Mouse (Mus musculus) embryo, embryonic 10 days (tissue): ENCODE results near the gene Wnt5b.
"Not testable (repeated sequence)": the region's sequence is repeated elsewhere in the genome, so short reads cannot be mapped to it uniquely, and the experiment has no call there.

Experiments used
- DNase-seq: peaks from one replicate; pipeline ENCODE4 v3.0.0-alpha.2; 2015; ENCODE audit warnings: low spot score

The Wnt5b gene

DNA sequence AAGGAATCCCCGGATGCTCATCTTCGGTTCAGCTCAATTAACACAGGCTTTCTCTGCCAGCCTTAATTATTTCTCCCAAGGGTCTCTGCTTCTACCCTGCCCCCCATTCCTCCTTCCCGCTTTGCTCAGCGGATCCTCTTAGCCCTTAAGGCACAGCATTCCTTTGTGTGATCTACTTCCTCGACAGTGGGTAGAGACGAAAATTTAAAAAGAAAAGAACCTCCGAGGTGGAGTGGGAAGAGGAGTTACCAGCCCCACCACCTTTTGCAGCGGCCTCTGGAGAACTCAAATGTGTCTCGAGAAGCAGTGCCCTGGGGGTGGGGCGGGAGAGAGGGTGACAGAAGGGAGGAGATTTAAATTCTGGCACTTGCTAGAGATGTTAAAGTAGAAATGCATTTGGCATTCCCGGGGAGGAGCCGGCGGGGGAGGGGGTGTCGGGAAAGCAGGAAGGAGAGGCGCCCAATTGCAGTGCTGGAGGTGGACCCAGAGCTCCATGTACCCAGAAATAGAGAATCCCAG, 92.1 kb downstream of the Wnt5b start:
- peak; percentile 55 for DNase-seq

DNA sequence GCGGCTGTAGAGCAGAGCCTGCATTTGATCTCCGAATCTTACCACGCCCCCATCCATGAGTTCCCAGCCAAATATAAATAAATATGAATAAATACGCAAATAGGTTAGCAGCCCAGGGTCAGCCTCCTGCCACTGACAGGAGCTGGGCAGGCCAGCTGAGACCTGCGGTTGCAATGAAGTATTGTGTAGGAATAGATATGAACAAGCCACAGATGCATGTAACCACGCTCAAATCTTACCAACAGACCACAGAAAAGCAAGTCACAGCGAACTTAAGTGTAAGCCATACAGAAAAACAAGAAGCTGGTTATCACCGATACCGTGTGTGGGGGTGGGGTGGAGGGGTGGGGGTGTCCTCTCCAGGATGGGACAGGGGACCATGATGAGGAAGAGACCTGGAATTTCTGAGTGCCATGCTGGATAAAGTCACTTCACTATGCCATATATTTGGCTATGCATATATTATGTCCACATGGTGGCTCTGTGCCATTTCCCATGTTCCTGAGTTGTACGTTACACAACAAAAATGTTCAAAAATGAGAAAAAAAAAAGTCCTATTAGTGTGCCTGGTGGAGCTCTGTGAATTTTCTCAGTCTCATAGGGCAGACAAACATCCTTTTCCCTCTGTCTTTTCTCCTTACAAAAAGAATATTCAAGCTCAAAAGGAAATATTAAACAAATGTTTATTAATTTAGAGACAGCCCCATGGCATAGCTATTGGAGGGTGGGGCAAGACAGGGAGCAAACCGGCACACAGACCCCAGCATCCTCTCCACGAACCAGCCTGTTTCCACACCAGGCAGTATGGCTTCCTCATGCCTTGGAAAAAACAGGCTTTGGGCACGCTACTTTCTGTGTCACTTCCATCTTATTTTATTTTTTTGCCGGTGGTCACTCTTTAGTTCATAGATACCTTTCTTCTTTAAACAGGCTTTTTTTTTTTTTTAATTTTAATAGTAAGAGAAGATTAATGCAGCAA, 92.9 kb downstream of the Wnt5b start:
- DNase-seq: no peak

DNA sequence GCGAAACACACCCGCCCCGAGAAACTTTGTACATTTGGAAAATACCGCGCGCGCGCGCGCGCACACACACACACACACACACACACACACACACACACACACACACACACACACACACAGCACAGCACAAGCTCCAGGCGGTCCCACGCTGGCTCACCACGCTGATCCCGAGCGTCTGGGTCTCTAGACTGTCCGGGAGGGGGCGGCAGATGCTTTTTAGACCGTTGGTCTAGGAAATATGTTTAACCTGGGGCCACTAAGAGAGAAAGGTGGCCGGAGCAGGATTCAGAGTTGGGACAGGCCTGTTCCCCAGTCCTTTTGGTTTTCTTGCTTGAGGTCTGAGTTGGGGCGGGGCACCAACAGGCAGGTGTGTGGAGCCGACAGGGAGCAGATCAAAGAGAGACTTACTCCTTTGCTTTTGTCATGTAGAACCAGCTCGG, 95.1 kb downstream of the Wnt5b start:
- DNase-seq: peak; percentile 77

DNA sequence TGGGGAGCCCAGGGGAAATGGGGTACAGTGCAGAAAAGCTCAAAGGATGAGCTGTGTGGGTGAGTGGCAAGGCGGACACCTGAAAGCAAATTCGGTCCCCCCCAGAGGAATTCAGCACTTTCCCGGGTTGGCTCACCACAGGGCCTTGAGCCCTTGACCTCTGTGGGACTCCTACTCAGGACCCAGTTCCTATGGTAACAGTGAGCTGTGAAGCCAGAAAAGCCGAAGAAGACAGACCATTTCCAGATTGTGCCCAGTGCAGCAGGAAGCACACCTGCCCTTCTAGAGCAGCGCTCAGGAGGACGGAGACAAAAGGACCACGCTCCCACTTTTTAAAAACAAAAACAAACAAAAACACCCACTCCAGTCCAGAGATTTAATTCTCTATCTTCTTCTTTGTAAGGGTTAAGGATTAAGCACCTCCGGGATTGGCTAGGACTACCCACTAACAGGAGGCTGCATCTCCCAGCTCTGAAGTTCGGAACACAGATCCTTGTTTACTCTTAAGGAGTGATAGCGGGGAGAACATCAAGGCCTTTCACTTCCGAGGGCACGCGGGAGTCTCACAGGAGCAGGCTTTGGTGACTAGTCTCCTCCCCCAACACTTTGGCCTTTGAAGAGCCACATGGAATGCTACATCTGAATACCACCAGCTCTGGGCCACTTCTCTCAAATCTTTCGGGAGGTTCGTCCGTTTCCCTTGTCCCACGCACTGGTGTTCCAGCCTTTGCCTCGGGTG, 95.7 kb downstream of the Wnt5b start:
- DNase-seq: peak; percentile 68

DNA sequence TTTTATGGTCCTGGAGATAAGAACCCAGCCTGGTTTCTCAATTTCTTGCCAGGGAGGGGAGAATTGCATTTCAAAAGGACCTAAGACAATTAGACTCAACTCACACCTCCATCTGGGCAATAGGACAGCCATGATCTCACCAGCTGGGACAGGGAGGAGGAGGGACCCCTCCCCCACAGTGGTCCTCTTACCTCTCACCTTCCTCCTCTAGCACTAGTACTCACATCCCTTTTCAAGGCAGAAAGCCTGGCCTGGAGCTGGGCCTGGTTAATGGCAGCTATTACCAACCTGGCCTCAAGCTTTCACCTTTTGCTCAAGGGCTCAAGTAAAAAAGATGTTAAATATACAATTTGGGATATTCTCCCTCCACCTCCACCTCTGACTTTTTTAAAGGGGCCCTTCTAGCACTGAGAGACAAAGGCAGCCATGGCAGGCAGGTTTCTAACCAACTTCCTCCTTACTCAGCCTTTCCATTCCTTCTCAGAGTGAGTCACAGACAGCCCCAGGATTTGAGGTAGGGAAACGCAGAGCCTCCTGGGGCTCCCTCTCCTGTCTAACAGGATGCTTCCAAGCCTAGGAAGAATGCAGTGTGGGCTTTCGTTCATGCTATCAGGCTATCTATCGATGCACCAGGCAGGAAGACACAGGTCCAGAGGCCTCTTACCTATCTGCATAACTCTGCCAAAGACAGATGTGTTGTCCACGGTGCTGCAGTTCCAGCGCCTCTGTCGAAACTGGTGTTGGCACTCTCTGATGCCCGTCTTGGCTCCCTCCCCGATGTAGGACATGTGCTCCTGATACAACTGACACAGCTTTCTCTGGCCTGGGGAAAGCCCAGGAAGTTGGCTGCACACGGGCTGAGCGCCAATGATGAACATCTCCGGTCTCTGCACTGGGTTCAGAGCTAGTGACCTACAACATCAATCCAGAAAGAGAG, 98.2 kb downstream of the Wnt5b start:
- DNase-seq: no peak

DNA sequence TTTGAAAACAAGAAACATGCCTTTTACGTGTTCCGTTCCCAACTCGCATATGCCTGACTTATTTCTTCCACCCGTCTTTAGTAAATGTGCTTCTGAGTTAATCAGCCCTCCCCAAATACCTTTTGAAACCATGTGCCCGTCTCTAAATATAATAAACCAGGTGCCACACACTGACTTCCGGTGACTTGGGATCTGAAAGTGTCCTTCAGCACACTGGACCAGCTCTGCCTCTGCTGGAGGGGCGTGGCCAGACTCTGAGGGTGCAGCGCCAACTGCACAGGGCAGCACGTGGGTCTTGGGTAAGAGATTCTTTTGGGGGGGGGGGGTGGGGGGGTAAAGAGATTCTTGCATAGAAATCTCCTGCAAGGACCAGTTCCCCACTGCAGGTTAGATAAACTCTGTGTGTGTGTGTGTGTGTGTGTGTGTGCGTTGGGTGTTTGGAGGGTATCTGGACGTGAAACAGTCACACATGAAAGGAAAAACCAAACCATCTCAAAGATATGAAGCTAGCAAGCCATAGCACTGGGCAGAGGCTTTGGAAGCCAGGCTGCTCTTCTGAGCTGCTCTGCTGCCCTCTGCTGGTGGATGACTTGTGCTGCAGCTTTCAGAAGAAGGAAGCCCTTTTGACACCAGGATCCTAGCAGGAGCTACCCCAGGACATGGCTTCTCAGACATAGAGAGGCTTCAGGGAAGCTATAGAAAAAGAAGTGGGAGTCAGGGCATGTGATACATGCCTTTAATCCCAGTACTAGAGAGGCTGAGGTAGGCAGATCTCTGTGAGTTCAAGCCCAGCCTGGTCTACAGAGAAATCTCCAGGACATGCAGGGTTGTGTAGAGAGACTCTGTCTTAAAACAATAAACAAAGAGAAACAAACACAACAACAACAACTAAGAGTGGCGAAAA, 100.2 kb downstream of the Wnt5b start:
- peak; percentile 95 for DNase-seq

DNA sequence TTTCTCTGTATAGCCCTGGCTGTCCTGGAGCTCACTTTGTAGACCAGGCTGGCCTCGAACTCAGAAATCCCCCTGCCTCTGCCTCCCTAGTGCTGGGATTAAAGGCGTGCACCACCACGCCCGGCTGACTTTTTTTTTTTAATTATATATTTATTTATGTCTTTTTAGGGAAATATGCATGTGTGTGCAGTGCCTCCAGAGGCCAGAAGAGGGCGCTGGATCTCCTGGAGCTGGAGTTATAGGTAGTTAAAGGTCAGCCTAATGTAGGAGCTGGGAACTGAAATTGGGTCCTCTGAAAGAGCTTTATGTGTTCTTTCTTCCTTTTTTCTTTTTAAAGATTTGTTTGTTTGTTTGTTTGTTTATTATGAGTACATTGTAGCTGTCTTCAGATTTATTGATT, 101.4 kb downstream of the Wnt5b start:
- not testable (repeated sequence) for DNase-seq

DNA sequence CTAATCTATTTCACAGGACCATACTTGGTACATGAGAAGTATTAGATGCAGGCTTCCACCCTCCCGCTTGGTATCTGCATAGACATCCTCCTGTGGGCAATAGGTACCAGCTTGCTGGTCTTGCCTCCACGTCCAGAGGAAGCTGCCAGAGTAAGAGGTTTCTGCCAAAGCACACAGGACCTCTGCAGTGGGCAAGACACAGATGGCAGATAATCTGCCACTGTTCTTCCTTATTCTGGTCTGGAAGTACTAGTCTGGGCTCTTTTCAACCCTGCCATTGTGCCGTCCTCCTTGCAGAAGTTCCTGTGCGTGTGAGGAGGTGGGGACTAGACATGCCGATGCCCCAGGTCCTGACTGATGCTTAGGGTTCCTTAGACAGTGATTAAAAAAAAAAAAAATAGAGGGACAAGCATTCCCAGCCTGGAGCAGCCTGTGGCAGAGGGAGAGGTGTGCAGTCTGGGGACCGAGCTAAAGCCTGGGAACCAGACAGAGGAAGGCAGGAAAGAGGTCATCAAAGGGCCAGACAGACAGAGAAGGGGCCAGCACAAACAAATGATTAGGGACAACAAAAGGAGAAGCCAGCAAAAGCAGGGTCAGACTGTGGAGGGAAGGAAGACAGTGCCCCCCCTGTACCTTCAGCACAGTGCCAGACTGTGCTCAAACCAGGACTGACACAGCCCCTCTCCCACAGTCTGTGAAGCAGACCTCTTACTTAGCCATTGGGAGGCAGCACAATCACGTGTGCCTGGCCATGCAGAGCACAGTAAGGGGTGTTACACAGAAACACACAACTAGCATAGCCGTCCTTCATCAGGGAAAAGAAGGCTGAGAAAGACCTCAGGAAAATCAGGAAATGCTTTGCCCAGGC, 106.0 kb downstream of the Wnt5b start:
- DNase-seq: peak; percentile 46

DNA sequence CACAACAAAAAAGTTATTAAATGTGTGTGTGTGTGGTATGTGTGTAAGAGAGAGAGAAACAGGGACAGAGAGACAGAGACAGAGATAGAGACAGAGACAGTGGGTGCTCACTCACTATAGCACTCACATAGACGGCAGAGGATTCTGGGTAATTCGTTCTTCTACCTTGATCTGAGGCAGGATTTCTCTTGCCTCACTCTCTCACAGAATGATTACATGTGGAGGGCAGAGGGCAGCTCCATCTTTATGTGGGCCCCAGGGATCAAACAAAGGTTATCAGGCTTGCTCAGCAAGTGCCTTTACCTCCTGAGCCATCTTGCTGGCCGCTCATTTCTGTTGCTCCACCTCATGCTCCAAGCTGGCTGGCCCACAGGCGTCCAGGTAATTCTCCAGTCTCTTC, 109.8 kb downstream of the Wnt5b start:
- DNase-seq: no peak

DNA sequence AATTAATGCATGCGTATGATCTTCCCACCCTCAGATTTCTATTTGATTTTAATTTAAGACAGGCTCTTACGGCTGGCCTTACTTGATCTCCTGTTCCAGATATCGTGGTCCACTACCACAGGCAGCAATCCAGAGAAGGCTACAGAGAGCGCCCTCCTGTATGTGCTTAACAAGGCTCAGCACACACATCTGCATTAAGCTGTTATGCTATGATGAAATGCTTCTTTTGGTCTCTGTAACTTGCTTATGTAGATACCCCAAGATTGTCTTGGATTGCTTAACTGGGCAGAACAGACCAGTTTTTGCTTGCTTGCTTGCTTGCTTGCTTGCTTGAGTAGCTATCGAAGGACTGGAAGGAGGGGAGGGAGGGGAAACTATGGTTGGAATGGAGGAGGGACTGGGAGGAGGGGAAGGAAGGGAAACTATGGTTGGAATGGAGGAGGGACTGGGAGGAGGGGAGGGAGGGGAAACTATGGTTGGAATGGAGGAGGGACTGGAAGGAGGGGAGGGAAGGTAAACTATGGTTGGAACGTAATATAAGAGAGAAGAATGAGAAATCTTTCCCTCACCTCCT, 112.3 kb downstream of the Wnt5b start:
- no peak for DNase-seq

DNA sequence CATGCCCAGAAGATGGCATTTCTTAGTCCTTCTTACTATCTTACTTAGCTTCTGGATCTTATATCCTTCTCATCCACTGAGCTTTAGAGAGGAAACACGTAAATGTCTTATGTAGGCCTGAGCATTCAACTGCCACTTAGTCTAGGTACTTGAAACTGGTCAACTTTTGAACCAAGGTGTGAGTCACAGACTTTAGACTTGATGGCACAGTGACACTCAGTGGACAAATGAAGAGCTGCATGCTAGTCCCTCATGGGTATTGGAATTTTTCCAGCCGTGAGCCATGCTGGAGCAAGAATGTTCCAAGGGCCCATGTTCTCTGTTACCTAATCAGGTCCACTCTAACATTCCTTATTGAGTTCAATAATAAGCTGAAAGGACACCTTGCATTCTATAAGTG, 113.6 kb downstream of the Wnt5b start:
- DNase-seq: peak; percentile 67

DNA sequence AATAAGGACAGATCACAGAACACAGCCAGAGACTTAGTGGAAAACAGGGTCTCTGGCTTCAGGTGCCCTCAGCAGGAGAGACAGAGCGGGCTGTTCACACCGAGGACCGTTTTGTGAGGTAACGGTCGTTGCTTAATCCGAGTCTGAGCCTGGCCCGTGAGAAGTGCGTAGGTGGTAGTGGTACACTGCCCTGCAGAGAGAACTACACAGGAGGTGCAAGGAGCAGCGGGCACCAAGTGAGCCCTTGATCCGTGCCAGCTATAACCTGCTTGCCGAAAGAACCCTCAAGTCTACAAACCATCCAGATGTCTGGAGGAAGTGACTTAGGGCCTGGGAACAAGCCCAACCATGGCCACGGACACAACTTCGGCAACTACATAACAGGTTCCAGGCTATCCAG, 114.8 kb downstream of the Wnt5b start:
- no peak for DNase-seq

DNA sequence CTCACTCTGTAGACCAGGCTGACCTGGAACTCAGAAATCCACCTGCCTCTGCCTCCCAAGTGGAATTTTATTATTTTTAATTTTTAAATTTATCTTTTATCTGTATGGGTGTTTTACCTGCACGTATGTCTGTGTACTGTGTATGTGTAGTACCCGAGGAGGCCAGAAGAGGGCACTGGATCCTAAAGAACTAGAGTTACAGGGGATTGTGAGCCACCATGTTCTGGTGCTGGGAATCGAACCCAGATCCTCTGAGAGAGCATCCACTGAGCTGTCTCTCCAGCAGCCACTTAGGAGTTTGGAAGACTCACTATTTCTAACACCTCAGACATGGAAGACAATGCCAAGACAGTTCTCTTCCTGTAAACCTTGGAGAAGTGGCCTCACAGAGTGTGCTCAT, 115.5 kb downstream of the Wnt5b start:
- no peak for DNase-seq

DNA sequence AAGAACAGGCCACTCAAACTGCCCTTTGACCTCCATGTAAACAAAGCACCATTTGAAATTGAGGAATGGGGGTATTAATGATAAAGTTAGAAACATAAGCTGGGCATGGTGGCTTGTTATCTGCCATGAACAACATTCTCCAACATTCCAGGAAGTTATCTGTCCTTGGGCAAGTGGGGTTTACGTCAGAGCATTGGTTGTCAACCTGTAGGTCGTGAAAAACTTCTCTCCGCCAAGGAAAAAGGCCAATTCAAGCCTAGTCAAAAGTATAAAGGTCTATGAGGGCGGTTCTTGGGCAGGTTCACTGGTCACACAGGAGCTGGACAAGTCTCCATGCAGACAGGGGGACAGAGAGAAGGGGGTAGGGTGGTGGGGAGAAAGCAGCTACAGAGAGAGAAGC, 123.1 kb downstream of the Wnt5b start:
- DNase-seq: no peak

DNA sequence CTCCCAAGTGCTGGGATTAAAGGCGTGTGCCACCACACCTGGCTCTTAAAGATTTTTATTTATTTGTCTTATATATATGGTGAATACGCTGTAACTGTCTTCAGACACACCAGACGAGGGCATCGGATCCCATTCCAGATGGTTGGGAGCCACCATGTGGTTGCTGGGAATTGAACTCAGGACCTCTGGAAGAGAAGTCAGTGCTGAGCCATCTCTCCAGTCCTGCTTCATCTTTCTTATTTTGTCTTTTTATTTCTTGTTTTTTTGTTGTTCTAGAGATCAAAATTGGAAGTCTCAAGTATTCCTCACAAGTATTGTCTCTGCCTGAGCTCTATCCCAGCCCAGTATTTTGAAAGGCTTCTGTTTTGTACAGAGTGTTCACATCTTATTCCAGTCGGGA, 123.8 kb downstream of the Wnt5b start:
- no peak for DNase-seq

DNA sequence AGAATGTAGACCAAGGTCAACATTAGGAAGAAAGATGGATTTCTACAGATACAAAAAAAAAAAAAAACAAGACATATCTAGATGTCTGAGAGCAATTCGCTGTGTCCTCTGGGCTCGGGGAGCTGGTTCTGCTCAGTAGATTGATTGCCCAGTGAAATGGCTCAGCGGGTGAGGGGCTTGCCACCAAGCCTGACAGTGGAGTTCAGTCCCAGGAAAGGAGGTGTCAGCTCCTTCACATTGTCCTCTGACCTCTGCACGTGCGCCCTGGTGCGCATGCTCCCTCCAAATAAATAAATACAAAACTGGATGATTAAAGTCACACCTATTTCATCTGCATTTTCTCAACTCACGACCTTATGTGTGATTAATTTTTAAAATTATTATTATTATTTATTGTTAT, 124.7 kb downstream of the Wnt5b start:
- DNase-seq: peak; percentile 54

DNA sequence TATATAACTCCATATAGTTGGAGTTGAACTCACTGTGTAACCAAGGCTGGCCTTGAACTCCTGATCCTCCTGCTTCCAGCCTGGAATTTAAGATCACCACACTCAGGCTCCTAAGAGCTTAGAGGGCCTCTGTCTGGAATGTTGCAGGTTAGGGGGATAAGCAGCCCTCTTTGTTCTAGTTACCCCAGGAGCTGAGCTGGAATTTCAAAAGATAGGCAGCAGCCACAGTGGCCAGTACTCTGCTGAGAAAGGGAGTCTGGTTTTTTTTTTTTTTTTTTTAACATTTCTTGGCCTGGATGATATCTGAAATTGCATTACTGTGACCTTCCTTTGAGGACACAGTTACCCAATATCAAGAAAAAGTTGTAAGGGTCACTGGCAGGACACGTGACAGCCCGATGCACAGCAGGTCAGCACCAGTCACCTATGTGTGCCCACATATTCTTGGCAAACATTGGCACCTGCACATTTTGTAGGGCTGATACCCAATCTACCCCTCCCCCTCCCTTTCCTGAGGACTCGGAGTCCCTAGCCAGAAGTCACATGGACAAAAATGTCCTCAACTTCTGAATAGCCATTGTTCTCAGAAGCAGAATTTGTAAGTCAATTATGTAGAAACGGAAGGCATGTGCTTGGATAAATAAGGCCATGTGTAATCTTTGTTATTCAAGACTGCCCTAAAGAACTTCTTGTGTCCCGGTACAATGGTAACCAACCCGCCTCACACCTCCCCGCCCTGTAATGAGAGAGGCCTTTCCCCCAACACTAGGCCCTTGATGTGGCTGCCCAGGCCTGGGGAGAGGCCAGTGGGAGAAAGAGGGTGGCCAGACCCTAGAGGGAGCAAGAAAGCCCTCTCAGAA, 125.5 kb downstream of the Wnt5b start:
- peak; percentile 40 for DNase-seq

DNA sequence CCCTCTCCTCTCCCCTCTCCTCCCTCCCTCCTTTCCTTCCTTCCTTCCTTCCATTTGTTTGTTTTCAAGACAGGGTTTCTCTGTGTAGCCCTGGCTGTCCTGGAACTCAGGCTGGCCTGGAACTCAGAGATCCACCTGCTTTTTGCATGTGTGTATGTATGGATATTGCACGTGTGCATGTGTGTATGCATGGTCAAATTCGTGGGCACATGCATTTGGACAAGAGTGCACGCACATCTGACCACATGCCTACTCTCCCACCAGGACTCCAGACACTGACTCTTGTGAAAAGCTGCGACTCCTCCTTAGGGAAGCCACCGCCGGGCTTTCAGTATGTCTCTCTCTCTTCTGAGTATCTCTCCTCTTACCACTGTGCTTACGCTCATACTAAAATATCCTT, 126.3 kb downstream of the Wnt5b start:
- DNase-seq: no peak
